Mouse (Mus musculus): Measurements from ENCODE around the gene Slc26a5.

Gene Slc26a5

GRCm38 (mm10) chr5:21804837-21805236, 60.6 kb downstream of the Slc26a5 start:
- no peak for DNase-seq

DNA sequence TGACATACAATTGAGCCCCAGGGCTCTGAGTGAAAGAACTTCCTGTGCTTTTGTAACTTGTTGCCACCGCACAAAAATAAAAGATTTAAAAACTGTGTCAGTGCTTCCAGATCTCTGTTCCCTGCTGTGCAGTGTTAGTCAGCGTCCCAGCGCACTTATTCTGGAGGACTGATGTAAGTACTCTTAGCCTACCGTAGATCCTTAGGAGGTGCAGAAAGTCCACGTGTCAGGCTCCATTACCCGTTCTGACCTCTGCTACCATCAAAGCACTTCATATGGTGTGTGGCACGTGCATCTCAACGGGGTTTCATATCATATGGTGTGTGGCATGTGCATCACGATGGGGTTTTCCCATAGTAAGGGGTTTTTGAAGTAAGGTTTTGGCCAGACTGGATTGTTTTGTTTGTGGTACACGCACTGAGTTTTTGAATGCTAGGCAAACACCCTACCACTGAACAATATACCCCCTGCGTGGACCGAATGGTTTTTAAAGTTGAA, 61.7 kb downstream of the Slc26a5 start:
- no peak for DNase-seq

GRCm38 (mm10) chr5:21802907-21803306, 62.5 kb downstream of the Slc26a5 start:
- DNase-seq = no peak

DNA sequence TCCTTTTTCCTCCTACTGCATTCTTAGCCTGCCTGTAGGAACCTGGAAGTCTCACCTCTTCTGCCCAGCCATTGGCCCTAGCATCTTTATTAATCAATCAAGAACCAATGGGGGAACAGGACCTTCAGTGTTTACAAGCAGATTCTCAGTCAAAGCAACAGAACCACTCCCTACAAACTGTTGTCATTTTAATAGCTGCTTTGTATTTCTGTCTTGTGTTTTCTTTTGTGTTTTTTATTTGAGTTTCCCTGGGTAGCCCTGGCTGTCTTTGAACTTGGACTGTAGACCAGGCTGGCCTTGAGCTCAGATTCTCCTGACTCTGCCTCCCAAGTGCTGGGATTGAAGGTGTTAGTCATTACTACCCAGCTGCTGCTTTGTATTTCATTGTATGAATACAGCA, 73.2 kb downstream of the Slc26a5 start:
- no peak for DNase-seq

DNA sequence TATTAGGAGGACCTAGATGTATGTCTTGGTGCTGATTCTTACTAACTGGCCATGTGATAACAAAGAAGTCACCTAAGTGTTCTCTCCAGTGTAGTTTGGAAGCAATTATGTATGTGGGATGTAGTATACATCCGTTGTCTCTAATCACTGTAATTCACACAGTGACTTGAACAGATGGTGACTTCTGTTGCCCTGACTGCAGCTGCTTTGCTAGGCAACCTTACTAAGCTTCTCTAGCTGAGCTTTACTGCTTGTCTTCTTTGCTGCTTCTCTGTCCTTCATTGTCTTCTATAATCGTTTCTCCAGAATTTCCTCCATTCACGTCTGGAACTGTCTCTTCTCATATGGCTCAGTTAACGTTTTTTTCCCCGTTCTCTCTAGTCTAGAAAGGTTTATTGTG, 76.3 kb downstream of the Slc26a5 start:
- no peak for DNase-seq

DNA sequence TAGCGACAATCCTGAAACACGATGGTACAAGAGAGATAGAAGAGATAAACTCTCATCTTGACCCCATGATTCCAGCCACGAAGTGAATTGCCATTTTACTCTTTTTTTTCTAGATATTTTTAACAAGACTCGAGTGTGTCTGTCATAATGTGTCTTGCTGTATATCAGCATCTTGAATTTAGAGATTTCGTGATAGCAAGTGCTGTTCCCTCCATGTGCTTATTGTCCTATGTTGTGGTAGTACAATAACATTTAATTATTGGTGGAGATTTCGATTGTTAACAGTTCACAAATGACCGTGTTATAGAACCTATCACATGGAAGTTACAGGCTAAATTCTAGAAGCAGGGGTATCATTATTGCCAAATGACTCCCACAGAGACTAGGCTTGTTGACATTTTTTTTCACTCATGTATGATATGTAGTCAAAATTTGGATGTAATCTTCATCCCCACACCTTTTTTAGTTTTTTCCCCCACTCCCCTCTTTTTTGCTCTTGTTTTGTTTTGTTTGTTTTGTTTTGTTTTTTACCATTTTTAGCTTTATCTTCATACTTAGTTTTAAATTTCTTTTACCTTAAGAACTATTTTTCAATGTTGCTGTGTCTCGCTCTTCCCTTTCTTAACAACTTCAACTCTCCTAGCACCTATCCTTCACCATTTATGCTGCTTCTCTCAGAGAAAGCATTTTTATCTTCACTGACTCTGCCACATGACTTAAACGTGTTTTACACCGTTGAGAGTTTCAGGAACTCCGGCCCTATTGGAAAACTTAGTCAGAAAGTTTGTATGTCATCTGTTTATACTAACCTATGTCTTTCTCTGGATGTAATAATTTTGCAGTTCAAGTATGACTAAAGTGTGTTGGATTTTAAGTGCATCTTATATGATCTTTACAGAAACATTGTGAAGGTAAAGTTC, 78.0 kb downstream of the Slc26a5 start:
- DNase-seq = no peak

GRCm38 (mm10) chr5:21786258-21787185, 78.9 kb downstream of the Slc26a5 start:
- peak; percentile 94 to 95 for DNase-seq

- no peak for DNase-seq
Measured at GRCm38 (mm10) chr5:21785776-21786175, 79.6 kb downstream of the Slc26a5 start.

DNA sequence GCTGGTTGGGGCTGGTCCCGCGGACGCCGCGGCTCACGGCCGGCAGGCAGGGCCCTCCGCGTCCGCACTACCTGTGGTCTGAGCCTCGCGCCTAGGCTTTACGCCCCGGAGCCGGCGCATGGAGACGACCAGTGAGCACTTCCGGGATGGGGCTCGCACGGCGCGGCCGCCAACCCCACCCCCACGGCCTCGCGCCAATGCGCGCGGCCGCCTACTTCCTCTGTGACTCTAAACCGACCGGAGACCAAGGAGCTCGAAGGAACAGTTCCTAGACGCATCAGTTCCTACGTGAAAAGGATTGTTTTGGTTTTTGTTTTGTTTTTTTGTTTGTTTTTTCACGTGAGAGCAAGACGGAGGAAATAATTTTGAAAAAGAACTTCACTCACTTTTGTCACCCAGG, 80.4 kb downstream of the Slc26a5 start, which contains the start of the genes Dnajc2 and Psmc2:
Dnajc2 (minus strand) TSS at position 199 of the 400 bp plus-strand sequence.
Psmc2 (plus strand) TSS at position 231 of the 400 bp plus-strand sequence.
- DNase-seq = peak; percentile 91 to 95

GRCm38 (mm10) chr5:21784161-21785052, 81.0 kb downstream of the Slc26a5 start:
- peak in 1 of 2 experiments; percentile 19 for DNase-seq

- DNase-seq = no peak
Measured at GRCm38 (mm10) chr5:21776491-21776890, 88.9 kb downstream of the Slc26a5 start.

GRCm38 (mm10) chr5:21769841-21770240, 95.6 kb downstream of the Slc26a5 start:
- DNase-seq = no peak

- DNase-seq = no peak
Measured at GRCm38 (mm10) chr5:21768506-21768905, 96.9 kb downstream of the Slc26a5 start.

All from cerebellum, postnatal 25 days (tissue).